Mouse (Mus musculus): ENCODE results near the gene Rpa2. TPM values are rescaled to one million over a fixed set of nuclear protein-coding genes. Genes with fewer than 3 reads are reported as not detected.

The Rpa2 gene
- polyA plus RNA-seq (2012; rRNA removed), result 93.8 and 98.4 TPM in 2 replicates

GRCm38 (mm10) chr4:132767914-132768876, at the start of gene Rpa2:
Gene Rpa2, plus strand, starts transcription at chr4:132768332.

GRCm38 (mm10) chr4:132732148-132732684, 35.9 kb upstream of the Rpa2 start, which contains the start of gene Xkr8:
Gene Xkr8, minus strand, starts transcription at chr4:132732546.

GRCm38 (mm10) chr4:132756974-132757373, 11.2 kb upstream of the Rpa2 start, which contains the start of gene Smpdl3b:
Gene Smpdl3b, minus strand, starts transcription at chr4:132757252.

GRCm38 (mm10) chr4:132796196-132796886, 28.2 kb downstream of the Rpa2 start, which contains the start of gene Themis2:
Gene Themis2, minus strand, starts transcription at chr4:132796387.

Other genes with a start within 250 kb of the Rpa2 start
- 848 and 1,778 TPM in 2 replicates for gene Atpif1, start 234.7 kb upstream of the Rpa2 start, polyA plus RNA-seq (2012; rRNA removed)
- gene Dnajc8, start 232.8 kb upstream of the Rpa2 start, polyA plus RNA-seq (2012; rRNA removed), result 177 and 456 TPM in 2 replicates
- gene Ptafr, start 204.3 kb upstream of the Rpa2 start, polyA plus RNA-seq (2012; rRNA removed), result 0.53 and 0.55 TPM in 2 replicates
- 40.7 and 41.9 TPM in 2 replicates for gene Eya3, start 129.3 kb upstream of the Rpa2 start, polyA plus RNA-seq (2012; rRNA removed)
- gene Xkr8, start 35.8 kb upstream of the Rpa2 start, polyA plus RNA-seq (2012; rRNA removed), result 3.9 and 6.2 TPM in 2 replicates
- 1.7 and 3.3 TPM in 2 replicates for gene Smpdl3b, start 11.1 kb upstream of the Rpa2 start, polyA plus RNA-seq (2012; rRNA removed)
- 0.88 TPM in 2 replicates for gene Themis2, start 28.1 kb downstream of the Rpa2 start, polyA plus RNA-seq (2012; rRNA removed)
- 120 and 148 TPM in 2 replicates for gene Ppp1r8, start 74.8 kb downstream of the Rpa2 start, polyA plus RNA-seq (2012; rRNA removed)
- 67.5 and 69.8 TPM in 2 replicates for gene Stx12, start 116.2 kb downstream of the Rpa2 start, polyA plus RNA-seq (2012; rRNA removed)
- 17.6 and 18.6 TPM in 2 replicates for gene Fam76a, start 154.2 kb downstream of the Rpa2 start, polyA plus RNA-seq (2012; rRNA removed)
- gene Fgr, start 205.8 kb downstream of the Rpa2 start, polyA plus RNA-seq (2012; rRNA removed), result 0.12 and 0.22 TPM in 2 replicates
- 17.2 and 18.6 TPM in 2 replicates for gene Ahdc1, start 242.9 kb downstream of the Rpa2 start, polyA plus RNA-seq (2012; rRNA removed)

Data from central nervous system, embryonic 11.5 days (tissue).